Mouse (Mus musculus) ES-Bruce4 (cell line): ENCODE measurements around the gene Actg2.

Source experiments
- CTCF ChIP-seq: IDR thresholded peaks from one replicate; pipeline ENCODE4 v1.8.1; 2011; ENCODE audit warnings: low read depth, low read length
- POLR2A ChIP-seq: IDR thresholded peaks from one replicate; pipeline ENCODE4 v1.8.1; 2011; ENCODE audit warnings: low read length; ENCODE audit not compliant: insufficient read depth

- TF ChIP-seq POLR2A (no peak), CTCF (no peak)
Measured at GRCm38 (mm10) chr6:83499078-83499477, 37.0 kb downstream of the Actg2 start.
